Mouse (Mus musculus) heart, postnatal 10 days (tissue): Measurements from ENCODE around the gene Dad1. TPM values are rescaled to one million over a fixed set of nuclear protein-coding genes. Genes with fewer than 3 reads are reported as not detected.

Experiments
- DNase-seq, 2 experiments: peaks; one replicate each; pipeline ENCODE4 v3.0.0; 2021
- intact Hi-C: fragments of 180-260 bp; cut with DNase I; formaldehyde crosslinking; loops from one replicate; pipeline ENCODE4 v1.15.1; 2025
- total RNA-seq, 2 experiments: library from RNA; stranded (reverse); gene quantifications; 2 replicates each; pipeline ENCODE4 v1.2.3; 2021

The Dad1 gene
- total RNA-seq, 2 experiments from 2014 or later = 121 TPM

DNA sequence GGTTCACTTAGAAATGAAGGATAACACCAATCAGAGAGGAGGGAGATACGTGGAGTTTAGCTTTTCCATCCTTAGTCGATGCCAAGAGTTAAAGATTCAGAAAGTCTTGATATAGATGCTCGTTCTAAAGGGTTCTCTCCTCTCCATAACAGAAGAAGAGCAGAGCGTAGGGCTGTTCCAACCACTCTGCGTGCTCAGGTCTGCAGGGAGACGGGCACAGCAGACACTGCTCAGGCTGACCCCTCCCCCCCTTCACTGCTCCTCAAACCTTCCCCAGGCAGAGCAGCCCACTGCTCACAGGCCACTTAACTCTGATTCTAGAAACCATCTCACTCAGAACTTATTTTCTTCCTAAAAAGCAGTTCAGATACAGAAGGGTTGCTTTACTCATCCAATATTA, 45.2 kb downstream of the Dad1 start:
- intact Hi-C loops = no loop called here
- no peak for DNase-seq

GRCm38 (mm10) chr14:54207924-54208323, 46.0 kb downstream of the Dad1 start:
- intact Hi-C loops = no loop called here
- DNase-seq = no peak

GRCm38 (mm10) chr14:54206750-54207550, 47.0 kb downstream of the Dad1 start:
- intact Hi-C loops = no loop called here

DNA sequence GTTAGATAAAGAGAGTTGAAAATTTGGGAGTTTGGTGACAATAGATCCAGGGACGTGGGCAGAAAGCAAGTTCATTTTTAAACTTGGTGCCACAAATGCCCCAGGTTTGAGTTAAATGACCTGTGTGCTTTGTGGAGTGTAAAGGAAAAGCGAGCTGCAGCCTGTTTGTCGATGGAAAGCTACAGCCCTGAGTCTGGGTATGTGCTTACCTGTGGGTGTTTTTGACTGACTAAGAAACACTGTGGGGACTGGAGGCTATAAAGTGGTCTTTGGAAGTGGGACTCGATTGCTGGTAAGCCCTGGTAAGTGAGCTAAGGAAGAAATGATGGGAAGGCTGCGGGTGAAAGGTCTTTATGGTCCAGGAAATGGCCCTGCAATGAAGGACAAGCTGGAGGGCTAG, 47.6 kb downstream of the Dad1 start:
- intact Hi-C loops = no loop called here

More at GRCm38 (mm10) chr14:54206750-54207550, 47.0 kb downstream of the Dad1 start:
- no peak for DNase-seq

DNA sequence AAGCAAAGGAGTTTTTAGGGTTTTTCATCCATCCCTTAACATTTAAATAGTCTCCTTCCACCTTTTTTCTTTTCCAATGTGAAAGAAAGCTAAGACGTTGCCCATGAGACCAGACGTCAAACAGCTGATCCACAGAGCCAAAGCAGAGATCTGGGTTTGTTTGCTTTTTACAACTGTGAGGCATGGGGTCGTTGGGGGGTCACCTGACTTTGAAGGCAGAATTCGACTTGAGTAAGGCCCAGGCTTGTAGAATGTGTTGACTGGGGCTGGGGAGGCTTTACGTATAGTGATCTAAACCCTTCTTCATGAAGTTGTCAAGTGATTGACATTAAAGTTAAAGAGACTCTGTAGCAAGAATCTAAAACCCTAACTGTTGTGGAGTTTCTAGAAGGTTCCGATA, 48.0 kb downstream of the Dad1 start:
- no peak for DNase-seq
- intact Hi-C loops = no loop called here

More for the DNA sequence above, 47.6 kb downstream of the Dad1 start:
- DNase-seq = no peak

GRCm38 (mm10) chr14:54204786-54205185, 49.1 kb downstream of the Dad1 start:
- no peak for DNase-seq
- intact Hi-C loops = no loop called here

- intact Hi-C loops = no loop called here
- DNase-seq = no peak
Observed at GRCm38 (mm10) chr14:54204311-54204710, 49.6 kb downstream of the Dad1 start.

- intact Hi-C loops = no loop called here
- no peak for DNase-seq
Observed at GRCm38 (mm10) chr14:54203776-54204175, 50.1 kb downstream of the Dad1 start.

DNA sequence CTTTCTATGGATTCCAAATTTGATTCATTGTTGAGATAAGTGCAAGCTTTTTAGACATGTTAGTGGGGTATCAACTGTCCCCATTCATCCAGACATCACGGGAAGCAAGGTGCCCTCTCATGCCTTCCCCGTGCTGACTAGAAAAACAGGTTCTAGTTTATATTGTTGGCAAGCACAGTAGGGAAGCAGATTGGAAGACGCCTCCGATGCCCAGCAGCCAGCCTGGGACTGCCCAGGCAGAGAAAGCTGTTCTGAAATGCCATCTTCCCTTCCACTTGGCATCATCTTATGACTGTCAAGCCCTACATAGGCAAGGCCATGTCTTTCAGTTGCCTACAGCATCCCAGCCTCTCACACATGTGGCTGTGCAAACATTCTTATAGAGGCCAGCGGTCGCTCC, 50.7 kb downstream of the Dad1 start:
- no peak for DNase-seq
- intact Hi-C loops = no loop called here

- DNase-seq = no peak
- intact Hi-C loops = no loop called here
Observed at GRCm38 (mm10) chr14:54200363-54200762, 53.5 kb downstream of the Dad1 start.

- no peak for DNase-seq
- intact Hi-C loops = no loop called here
Observed at GRCm38 (mm10) chr14:54199662-54200061, 54.2 kb downstream of the Dad1 start.

GRCm38 (mm10) chr14:54197740-54198139, 56.2 kb downstream of the Dad1 start:
- intact Hi-C loops = no loop called here
- DNase-seq = no peak

DNA sequence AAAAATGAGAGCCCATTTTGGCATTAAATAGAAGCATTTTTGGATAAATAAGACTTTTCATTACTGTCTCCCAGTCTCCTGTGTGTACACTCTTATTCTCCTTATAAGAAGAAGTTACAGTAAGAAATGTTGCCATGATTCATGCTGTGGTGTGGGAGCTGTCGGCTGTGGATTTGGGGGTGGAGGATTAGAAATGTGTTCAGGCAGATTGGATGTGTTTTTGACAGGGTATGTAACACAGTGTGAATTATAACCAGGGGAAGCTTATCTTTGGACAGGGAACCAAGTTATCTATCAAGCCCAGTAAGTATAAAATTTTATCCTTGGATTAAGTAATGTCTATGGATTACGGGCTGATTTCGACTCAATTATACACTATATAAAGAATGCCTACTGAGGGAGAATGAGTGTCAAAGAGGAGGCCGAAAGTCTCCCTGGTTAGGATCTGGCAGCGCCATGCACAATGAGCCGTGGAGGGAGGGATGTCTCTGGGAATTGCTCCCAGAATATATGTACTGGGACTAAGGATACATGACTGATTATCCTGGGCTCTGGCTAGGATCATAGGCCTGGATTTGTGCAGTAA, 58.0 kb downstream of the Dad1 start:
- intact Hi-C loops = no loop called here
- DNase-seq = no peak

DNA sequence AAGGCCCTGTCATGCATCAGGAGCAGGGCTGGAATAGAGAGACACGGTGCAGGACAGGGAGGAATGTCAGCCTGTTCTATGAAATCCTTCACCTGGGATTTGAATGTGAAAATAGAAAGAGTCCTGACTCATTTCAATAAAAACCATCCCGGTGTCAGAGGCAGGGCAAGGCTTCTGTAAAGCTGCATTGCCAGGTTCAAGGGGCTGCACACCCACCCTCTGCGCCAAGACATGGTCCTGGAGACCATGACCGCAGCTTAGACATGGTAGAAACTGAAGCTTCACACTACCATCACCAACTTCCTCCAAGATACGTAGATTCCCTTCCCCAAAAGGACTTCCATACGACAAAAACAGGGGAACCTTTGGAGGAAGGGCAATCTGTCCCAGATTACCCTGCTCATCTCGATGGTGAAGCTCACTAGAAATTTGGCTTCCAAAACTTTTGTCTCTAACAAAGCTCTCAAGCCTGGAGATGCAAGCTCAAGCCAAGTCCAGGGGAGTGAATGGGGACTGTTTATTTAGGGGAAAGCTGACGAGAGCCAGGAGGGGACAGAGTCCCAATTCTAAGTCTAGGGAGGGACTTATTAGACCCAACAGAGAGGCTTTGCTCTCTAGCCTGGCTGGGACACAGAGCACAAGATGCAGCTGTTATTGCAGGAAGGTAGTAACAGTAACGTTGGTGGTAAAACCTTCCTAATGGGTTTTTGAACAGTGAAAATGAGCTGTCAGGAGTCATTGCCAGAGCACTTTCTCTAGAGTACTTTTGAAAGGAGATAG, 60.4 kb downstream of the Dad1 start:
- intact Hi-C loops = no loop called here
- no peak for DNase-seq

- DNase-seq = peak; percentile 74 to 77
- intact Hi-C loops = no loop called here
Observed at GRCm38 (mm10) chr14:54192462-54192847, 61.4 kb downstream of the Dad1 start.

DNA sequence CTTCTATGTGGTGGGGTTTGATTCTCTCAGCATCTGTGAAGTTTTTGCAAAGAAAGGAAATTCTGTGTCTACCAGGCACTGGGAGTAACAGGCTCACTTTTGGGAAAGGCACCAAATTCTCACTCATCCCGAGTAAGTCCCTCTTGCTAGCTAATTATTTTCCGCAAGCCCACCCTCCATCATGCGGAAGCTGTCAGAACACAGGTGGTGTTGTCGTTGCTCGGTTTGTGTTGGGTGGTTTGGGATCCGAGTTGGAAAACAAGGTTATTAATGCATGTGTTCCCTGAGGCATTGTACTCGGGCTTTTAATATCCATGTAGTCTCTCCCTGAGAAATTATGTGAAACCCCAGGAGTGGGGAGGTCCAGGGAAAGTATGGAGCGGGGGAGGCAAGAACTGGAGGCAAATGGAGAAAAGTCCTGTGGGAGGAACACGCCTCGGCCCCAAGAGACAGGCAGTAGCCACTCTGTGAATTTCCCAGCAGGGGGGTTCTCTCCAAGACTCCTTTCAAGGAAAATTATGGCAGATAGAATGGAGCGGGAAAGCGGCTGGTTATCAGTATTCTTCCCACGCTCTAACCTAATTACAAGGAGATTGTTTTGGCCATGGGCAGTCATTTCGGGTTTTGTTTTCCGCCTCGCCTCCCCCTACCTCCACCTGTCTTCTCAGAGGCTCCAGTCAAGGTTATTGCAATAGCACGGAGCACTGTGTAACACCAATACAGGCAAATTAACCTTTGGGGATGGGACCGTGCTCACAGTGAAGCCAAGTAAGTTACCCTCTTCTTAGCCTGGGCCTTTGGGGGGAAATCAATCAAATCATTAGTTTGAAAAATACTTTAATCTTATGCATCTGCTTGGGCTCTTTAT, 62.1 kb downstream of the Dad1 start:
- intact Hi-C loops = no loop called here

GRCm38 (mm10) chr14:54191026-54191390, 62.9 kb downstream of the Dad1 start:
- DNase-seq = no peak
- intact Hi-C loops = no loop called here

More for the DNA sequence above, 62.1 kb downstream of the Dad1 start:
- DNase-seq = peak; percentile 44 to 51

DNA sequence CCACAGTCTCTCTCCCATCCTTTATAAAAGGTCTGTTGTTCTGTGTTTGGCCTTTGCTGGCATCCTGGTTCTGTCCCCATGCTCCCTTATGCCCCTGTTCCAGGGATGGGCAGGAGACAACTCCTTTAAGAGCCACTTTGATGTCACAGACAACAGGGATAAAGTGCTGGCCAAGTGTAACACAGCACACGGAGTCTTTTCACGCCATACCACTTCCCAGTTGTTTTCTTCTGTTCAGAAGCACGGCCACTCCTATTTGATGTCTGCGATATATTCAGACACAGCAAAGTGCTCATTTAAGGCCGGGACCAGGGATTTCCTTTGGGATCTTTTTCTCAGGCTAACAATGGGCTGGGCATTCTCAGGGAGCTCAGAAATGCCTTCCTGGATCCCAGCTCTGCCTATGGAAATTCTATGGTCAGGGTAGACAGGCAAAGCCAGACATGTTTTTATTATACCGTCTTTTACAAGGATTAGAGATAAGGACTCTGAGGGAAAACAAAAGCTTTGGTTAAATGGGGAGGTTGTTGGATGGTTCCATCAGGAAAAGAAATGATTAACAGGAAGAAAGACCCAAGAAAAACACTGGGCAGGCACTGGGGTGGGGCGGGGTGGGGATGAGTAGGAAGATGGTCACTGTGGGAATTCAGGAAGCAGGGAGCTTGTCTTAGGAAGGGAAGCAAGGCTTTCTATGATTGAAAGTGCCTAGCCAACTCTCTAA, 63.4 kb downstream of the Dad1 start:
- intact Hi-C loops = no loop called here
- no peak for DNase-seq

GRCm38 (mm10) chr14:54189255-54189654, 64.6 kb downstream of the Dad1 start:
- intact Hi-C loops = loop anchor here (1.0 kb wide), 1 partner anchor 12 kb away; no protein-coding TSS in a partner anchor
- peak; percentile 43 to 51 for DNase-seq

- DNase-seq = no peak
- intact Hi-C loops = no loop called here
Observed at GRCm38 (mm10) chr14:54187211-54187610, 66.7 kb downstream of the Dad1 start.
